Mouse (Mus musculus): Measurements from ENCODE around the gene Nfrkb. TPM values are rescaled to one million over a fixed set of nuclear protein-coding genes. Genes with fewer than 3 reads are reported as not detected.

Gene Nfrkb
- 23.7 and 24.5 TPM in 2 replicates for polyA plus RNA-seq (2015; fragmentation: Nextera tagmentation; extraction: Ambion mirVana)

GRCm38 (mm10) chr9:31385947-31386354 lies at the start of gene Nfrkb:
Gene Nfrkb, plus strand, starts transcription at chr9:31386192.
- H3K9me3 ChIP-seq, result no peaks in the 10 kb centered on the region
- peak within 1 kb of the TSS; percentile 33; the same call in 1 of the 2 replicates for H3K27ac ChIP-seq
- ATAC-seq (ENCODE audit: insufficient number of reproducible peaks, insufficient read depth, low FRiP score, low TSS enrichment, low read depth), result peak; percentile 96
- peak within 1 kb of the TSS; percentile 87 for H3K4me3 ChIP-seq
- peaks cover 15% of the 10 kb centered on the region for H3K4me1 ChIP-seq
- WGBS, result under 1% methylated on average over 46 of the region's 46 CpGs
- peak within 1 kb of the TSS; percentile 83 for H3K9ac ChIP-seq
- H3K27me3 ChIP-seq, result no peaks in the 10 kb centered on the region
- peaks cover 18% of the 10 kb centered on the region for H3K36me3 ChIP-seq
- H3K4me2 ChIP-seq, result peak within 1 kb of the TSS; percentile 88

GRCm38 (mm10) chr9:31344289-31344831 lies 41.6 kb upstream of the Nfrkb start:
- no peaks in the 10 kb centered on the region for H3K27me3 ChIP-seq
- H3K36me3 ChIP-seq, result peaks cover 7% of the 10 kb centered on the region
- no peak overlapping the region for H3K4me2 ChIP-seq
- no peak overlapping the region for H3K4me3 ChIP-seq
- no peak overlapping the region for H3K27ac ChIP-seq
- H3K9ac ChIP-seq, result no peak overlapping the region
- 66% methylated on average over 11 of the region's 11 CpGs for WGBS
- peaks cover 23% of the 10 kb centered on the region for H3K4me1 ChIP-seq
- no peak for ATAC-seq (ENCODE audit: insufficient number of reproducible peaks, insufficient read depth, low FRiP score, low TSS enrichment, low read depth)
- no peaks in the 10 kb centered on the region for H3K9me3 ChIP-seq

- Histone ChIP-seq H3K4me3 (no peak overlapping the region), H3K9ac (no peak overlapping the region), H3K9me3 (no peaks in the 10 kb centered on the region), H3K27me3 (no peaks in the 10 kb centered on the region), H3K4me1 (peaks cover 23% of the 10 kb centered on the region), H3K36me3 (peaks cover 14% of the 10 kb centered on the region), H3K27ac (no peak overlapping the region), H3K4me2 (no peak overlapping the region)
- ATAC-seq (ENCODE audit: insufficient number of reproducible peaks, insufficient read depth, low FRiP score, low TSS enrichment, low read depth), result no peak
- WGBS, result 73% methylated on average over 15 of the region's 15 CpGs
Measured at GRCm38 (mm10) chr9:31346575-31347080, 39.4 kb upstream of the Nfrkb start.

GRCm38 (mm10) chr9:31348458-31348857 lies 37.5 kb upstream of the Nfrkb start:
- H3K27ac ChIP-seq, result no peak overlapping the region
- H3K9ac ChIP-seq, result no peak overlapping the region
- peaks cover 27% of the 10 kb centered on the region for H3K36me3 ChIP-seq
- H3K27me3 ChIP-seq, result no peaks in the 10 kb centered on the region
- WGBS, result 69% methylated on average over 4 of the region's 4 CpGs
- no peak overlapping the region for H3K4me2 ChIP-seq
- H3K4me1 ChIP-seq, result peaks cover 6% of the 10 kb centered on the region
- no peaks in the 10 kb centered on the region for H3K9me3 ChIP-seq
- no peak overlapping the region for H3K4me3 ChIP-seq
- no peak for ATAC-seq (ENCODE audit: insufficient number of reproducible peaks, insufficient read depth, low FRiP score, low TSS enrichment, low read depth)

- Histone ChIP-seq H3K9ac (no peak overlapping the region), H3K36me3 (peaks cover 28% of the 10 kb centered on the region), H3K27me3 (no peaks in the 10 kb centered on the region), H3K4me1 (peaks cover 4% of the 10 kb centered on the region; the same call in 1 of the 2 replicates), H3K9me3 (no peaks in the 10 kb centered on the region), H3K4me2 (no peak overlapping the region), H3K4me3 (no peak overlapping the region), H3K27ac (no peak overlapping the region)
- 69% methylated on average over 11 of the region's 11 CpGs for WGBS
- no peak for ATAC-seq (ENCODE audit: insufficient number of reproducible peaks, insufficient read depth, low FRiP score, low TSS enrichment, low read depth)
Measured at GRCm38 (mm10) chr9:31348915-31349314, 37.1 kb upstream of the Nfrkb start.

GRCm38 (mm10) chr9:31352716-31353115 lies 33.3 kb upstream of the Nfrkb start:
- Histone ChIP-seq H3K9ac (no peak overlapping the region), H3K27ac (no peak overlapping the region), H3K36me3 (peaks cover 49% of the 10 kb centered on the region), H3K9me3 (no peaks in the 10 kb centered on the region), H3K27me3 (no peaks in the 10 kb centered on the region), H3K4me3 (no peak overlapping the region), H3K4me2 (no peak overlapping the region), H3K4me1 (no peaks in the 10 kb centered on the region)
- 88% methylated on average over 2 of the region's 2 CpGs for WGBS
- no peak for ATAC-seq (ENCODE audit: insufficient number of reproducible peaks, insufficient read depth, low FRiP score, low TSS enrichment, low read depth)

GRCm38 (mm10) chr9:31353518-31353917 lies 32.5 kb upstream of the Nfrkb start:
- Histone ChIP-seq H3K27me3 (no peaks in the 10 kb centered on the region), H3K9me3 (no peaks in the 10 kb centered on the region), H3K4me1 (no peaks in the 10 kb centered on the region), H3K4me3 (no peak overlapping the region), H3K9ac (no peak overlapping the region), H3K4me2 (no peak overlapping the region), H3K36me3 (peaks cover 55% of the 10 kb centered on the region), H3K27ac (no peak overlapping the region)
- ATAC-seq (ENCODE audit: insufficient number of reproducible peaks, insufficient read depth, low FRiP score, low TSS enrichment, low read depth), result no peak
- WGBS, result 86% methylated on average over 10 of the region's 10 CpGs

- Histone ChIP-seq H3K27me3 (no peaks in the 10 kb centered on the region), H3K4me1 (no peaks in the 10 kb centered on the region), H3K9ac (no peak overlapping the region), H3K27ac (no peak overlapping the region), H3K9me3 (no peaks in the 10 kb centered on the region), H3K36me3 (peaks cover 59% of the 10 kb centered on the region), H3K4me2 (no peak overlapping the region), H3K4me3 (no peak overlapping the region)
- no peak for ATAC-seq (ENCODE audit: insufficient number of reproducible peaks, insufficient read depth, low FRiP score, low TSS enrichment, low read depth)
- WGBS, result 86% methylated on average over 7 of the region's 7 CpGs
Measured at GRCm38 (mm10) chr9:31354051-31354450, 31.9 kb upstream of the Nfrkb start.

- WGBS, result 90% methylated on average over 9 of the region's 9 CpGs
- ATAC-seq (ENCODE audit: insufficient number of reproducible peaks, insufficient read depth, low FRiP score, low TSS enrichment, low read depth), result no peak
- Histone ChIP-seq H3K36me3 (peaks cover 54% of the 10 kb centered on the region), H3K9ac (no peak overlapping the region), H3K4me2 (no peak overlapping the region), H3K27me3 (no peaks in the 10 kb centered on the region), H3K4me3 (no peak overlapping the region), H3K9me3 (no peaks in the 10 kb centered on the region), H3K27ac (no peak overlapping the region), H3K4me1 (no peaks in the 10 kb centered on the region)
Measured at GRCm38 (mm10) chr9:31363698-31364609, 22.0 kb upstream of the Nfrkb start.

- ATAC-seq (ENCODE audit: insufficient number of reproducible peaks, insufficient read depth, low FRiP score, low TSS enrichment, low read depth), result no peak
- Histone ChIP-seq H3K9ac (no peak overlapping the region), H3K4me1 (no peaks in the 10 kb centered on the region), H3K9me3 (no peaks in the 10 kb centered on the region), H3K27ac (no peak overlapping the region), H3K4me2 (no peak overlapping the region), H3K4me3 (no peak overlapping the region), H3K27me3 (no peaks in the 10 kb centered on the region), H3K36me3 (peaks cover 46% of the 10 kb centered on the region)
- 83% methylated on average over 8 of the region's 8 CpGs for WGBS
Measured at GRCm38 (mm10) chr9:31365086-31365485, 20.9 kb upstream of the Nfrkb start.

GRCm38 (mm10) chr9:31371740-31372139 lies 14.3 kb upstream of the Nfrkb start:
- Histone ChIP-seq H3K36me3 (peaks cover 42% of the 10 kb centered on the region), H3K9me3 (no peaks in the 10 kb centered on the region), H3K4me2 (no peak overlapping the region), H3K9ac (no peak overlapping the region), H3K27me3 (no peaks in the 10 kb centered on the region), H3K4me1 (no peaks in the 10 kb centered on the region), H3K27ac (no peak overlapping the region), H3K4me3 (no peak overlapping the region)
- 90% methylated on average over 3 of the region's 3 CpGs for WGBS
- ATAC-seq (ENCODE audit: insufficient number of reproducible peaks, insufficient read depth, low FRiP score, low TSS enrichment, low read depth), result no peak

- Histone ChIP-seq H3K4me3 (no peak overlapping the region), H3K36me3 (peaks cover 28% of the 10 kb centered on the region), H3K4me1 (no peaks in the 10 kb centered on the region), H3K9ac (no peak overlapping the region), H3K27me3 (no peaks in the 10 kb centered on the region), H3K27ac (no peak overlapping the region), H3K4me2 (no peak overlapping the region), H3K9me3 (no peaks in the 10 kb centered on the region)
- ATAC-seq (ENCODE audit: insufficient number of reproducible peaks, insufficient read depth, low FRiP score, low TSS enrichment, low read depth), result no peak
Measured at GRCm38 (mm10) chr9:31376661-31377060, 9.3 kb upstream of the Nfrkb start.

Data from embryonic facial prominence, embryonic 13.5 days (tissue).